In the genomic region with DNA sequence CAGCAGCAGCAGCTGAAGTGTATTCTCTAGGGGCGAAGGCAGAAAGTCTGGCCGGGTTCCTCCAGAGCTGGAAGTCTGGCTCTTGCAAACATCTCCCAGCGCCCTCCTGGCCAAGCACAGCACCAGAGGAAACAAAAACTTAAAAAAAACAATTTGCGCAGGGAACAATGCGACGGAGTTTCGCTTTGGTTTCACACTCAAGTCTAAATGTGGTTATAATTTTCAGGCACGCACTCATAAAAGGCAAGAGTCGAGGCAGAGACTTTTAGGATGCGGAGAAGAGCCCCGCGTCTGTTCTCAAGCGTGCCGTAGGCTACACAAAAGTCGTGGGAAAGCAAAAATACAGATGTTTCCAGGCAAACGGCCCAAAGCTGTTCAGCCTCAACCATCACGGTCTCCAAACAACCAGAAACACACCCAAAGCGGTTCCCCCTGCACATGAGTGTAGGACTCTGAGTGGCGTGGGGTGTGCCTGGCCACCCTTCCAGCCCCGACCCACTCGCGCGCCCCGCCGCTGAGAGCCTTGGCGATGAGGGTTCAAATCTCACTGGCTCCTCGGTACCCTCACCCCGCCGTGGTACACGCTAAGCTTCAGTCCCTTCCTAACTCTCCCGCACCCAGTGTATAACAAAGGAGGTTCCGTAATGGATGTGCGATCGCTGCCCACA, we compare ENCODE assay signal across 8 mouse cellular contexts. TPM values are rescaled to one million over a fixed set of nuclear protein-coding genes. Genes with fewer than 3 reads are reported as not detected.
A peak's percentile ranks its signal among the peaks of the same experiment; 100 is the strongest.
DNase-seq lines count a peak whose midpoint lies in the region; ATAC-seq and TF ChIP-seq lines count a peak whose summit lies in the region.

No protein-coding gene starts in this region.

- no peaks in the 10 kb centered on the region for H3K36me3 ChIP-seq in forebrain, embryonic 15.5 days
- H3K36me3 ChIP-seq in midbrain, embryonic 11.5 days (ENCODE audit: control insufficient read depth, insufficient read depth, low read length) = no peaks in the 10 kb centered on the region
- H3K36me3 ChIP-seq in stomach, postnatal 0 days (ENCODE audit: control insufficient read depth, insufficient read depth, low read length) = no peaks in the 10 kb centered on the region; the same call in 1 of the 2 replicates

- TF ChIP-seq CTCF in stomach, postnatal 0 days (IDR thresholded peaks at IDR 0.05; ENCODE audit: low read depth) = no peak

- no peaks in the 10 kb centered on the region for H3K9me3 ChIP-seq in forebrain, embryonic 15.5 days
- no peaks in the 10 kb centered on the region for H3K9me3 ChIP-seq in midbrain, embryonic 11.5 days (ENCODE audit: control insufficient read depth, low read length)
- H3K9me3 ChIP-seq in stomach, postnatal 0 days (ENCODE audit: control insufficient read depth, low read length) = no peaks in the 10 kb centered on the region

- peak overlapping the region; percentile 71 for H3K9ac ChIP-seq in forebrain, embryonic 15.5 days (replicated peaks)
- peak overlapping the region; percentile 58 for H3K9ac ChIP-seq in midbrain, embryonic 11.5 days (ENCODE audit: low read length)
- peak overlapping the region; percentile 93 for H3K9ac ChIP-seq in stomach, postnatal 0 days (ENCODE audit: low read length)

- no peak overlapping the region; the same call in 1 of the 2 replicates for H3K27ac ChIP-seq in forebrain, embryonic 15.5 days (replicated peaks)
- no peak overlapping the region; the same call in 1 of the 2 replicates for H3K27ac ChIP-seq in midbrain, embryonic 11.5 days (ENCODE audit: low read depth, low read length)
- peak overlapping the region; percentile 96 for H3K27ac ChIP-seq in stomach, postnatal 0 days (replicated peaks)

- intact Hi-C loops in heart, postnatal 25 days (cut with DNase I) = loop anchor here (2.0 to 10.0 kb wide), 2 partner anchors 59 to 243 kb away; partner anchors contain the start of genes Cars2 and Ing1

- peak; percentile 52 for ATAC-seq in forebrain, embryonic 15.5 days (replicated peaks)
- peak; percentile 42; the same call in 1 of the 2 replicates for ATAC-seq in midbrain, embryonic 11.5 days (ENCODE audit: low FRiP score)
- peak; percentile 13; the same call in 1 of the 2 replicates for ATAC-seq in stomach, postnatal 0 days (ENCODE audit: low FRiP score, low TSS enrichment)

- TF ChIP-seq EP300 in stomach, postnatal 0 days (optimal IDR thresholded peaks at IDR 0.05) = no peak

- 3% methylated on average over 34 of the region's 34 CpGs for WGBS in forebrain, embryonic 15.5 days
- WGBS in midbrain, embryonic 11.5 days = 2% methylated on average over 34 of the region's 34 CpGs
- WGBS in stomach, postnatal 0 days = 5% methylated on average over 34 of the region's 34 CpGs

- peak; percentile 45 to 52 for DNase-seq in urinary bladder, adult 18-20 months (ENCODE audit: low spot score in 2 of 2)
- no peak for DNase-seq in urinary bladder, adult 2 months (ENCODE audit: low spot score)
- peak; percentile 66 for DNase-seq in heart, postnatal 25 days (ENCODE audit: low spot score)
- DNase-seq in kidney, postnatal 4 days = peak; percentile 68 to 80
- peak; percentile 96 for DNase-seq in midbrain, embryonic 11.5 days (ENCODE audit: low spot score, missing footprints)
- DNase-seq in stomach, postnatal 0 days (ENCODE audit: low spot score) = peak; percentile 28
- DNase-seq in cerebellum, postnatal 4 days (ENCODE audit: low spot score in 2 of 2) = no peak

- peaks cover 18% of the 10 kb centered on the region; the same call in 1 of the 2 replicates for H3K27me3 ChIP-seq in forebrain, embryonic 15.5 days
- peaks cover 62% of the 10 kb centered on the region for H3K27me3 ChIP-seq in midbrain, embryonic 11.5 days (ENCODE audit: control insufficient read depth, insufficient read depth, low read length)
- H3K27me3 ChIP-seq in stomach, postnatal 0 days (ENCODE audit: control insufficient read depth, insufficient read depth, low read length) = no peaks in the 10 kb centered on the region

- peak overlapping the region; percentile 95 for H3K4me2 ChIP-seq in forebrain, embryonic 15.5 days (replicated peaks)
- peak overlapping the region; percentile 95 for H3K4me2 ChIP-seq in midbrain, embryonic 11.5 days
- H3K4me2 ChIP-seq in stomach, postnatal 0 days (replicated peaks; ENCODE audit: low read depth) = peak overlapping the region; percentile 83

- peak overlapping the region; percentile 67 for H3K4me3 ChIP-seq in forebrain, embryonic 15.5 days
- H3K4me3 ChIP-seq in midbrain, embryonic 11.5 days (ENCODE audit: low read depth, low read length) = peak overlapping the region; percentile 57
- peak overlapping the region; percentile 75 for H3K4me3 ChIP-seq in stomach, postnatal 0 days (ENCODE audit: low read depth, low read length)

- peaks cover 18% of the 10 kb centered on the region for H3K4me1 ChIP-seq in forebrain, embryonic 15.5 days
- H3K4me1 ChIP-seq in midbrain, embryonic 11.5 days (ENCODE audit: control insufficient read depth, insufficient read depth, low read length) = peaks cover 26% of the 10 kb centered on the region
- 0 out of 2 replicates have a peak, but pooled peaks cover 3% of the 10 kb centered on the region for H3K4me1 ChIP-seq in stomach, postnatal 0 days (replicated peaks; ENCODE audit: control insufficient read depth, insufficient read depth)

RNA-seq across cellular contexts. Expression of gene Col4a2, which starts 0.8 kb away (rescaled TPM):
- polyA plus RNA-seq in urinary bladder, adult 2 months (2012; rRNA removed) = 109 and 190 TPM in 2 replicates
- polyA plus RNA-seq in forebrain, embryonic 15.5 days (2015; fragmentation: Nextera tagmentation; extraction: Ambion mirVana) = 28.7 and 32.4 TPM in 2 replicates
- total RNA-seq in heart, postnatal 25 days (2021) = 100 to 1,000 TPM; 292 to 338 TPM
- polyA plus RNA-seq in midbrain, embryonic 11.5 days (2014; fragmentation: Nextera tagmentation; extraction: Ambion mirVana) = 28.5 and 34.1 TPM in 2 replicates
- 43.4 and 47.2 TPM in 2 replicates for polyA plus RNA-seq in stomach, postnatal 0 days (2015; fragmentation: Nextera tagmentation; extraction: Ambion mirVana)

RNA-seq across cellular contexts. Expression of gene Col4a1, which starts 0.8 kb away (rescaled TPM):
- 261 and 385 TPM in 2 replicates for polyA plus RNA-seq in urinary bladder, adult 2 months (2012; rRNA removed)
- 61.4 and 67.6 TPM in 2 replicates for polyA plus RNA-seq in forebrain, embryonic 15.5 days (2015; fragmentation: Nextera tagmentation; extraction: Ambion mirVana)
- 100 to 1,000 TPM; 537 to 622 TPM for total RNA-seq in heart, postnatal 25 days (2021)
- 105 and 115 TPM in 2 replicates for polyA plus RNA-seq in midbrain, embryonic 11.5 days (2014; fragmentation: Nextera tagmentation; extraction: Ambion mirVana)
- 96.3 and 99.0 TPM in 2 replicates for polyA plus RNA-seq in stomach, postnatal 0 days (2015; fragmentation: Nextera tagmentation; extraction: Ambion mirVana)

Comparison
In these comparisons a context has a peak if more than half of its experiments do, and no peak if none do; other contexts are left out.
1. DNase-seq: peak in urinary bladder, adult 18-20 months (2 of 2), heart, postnatal 25 days (single experiment), kidney, postnatal 4 days (2 of 2), midbrain, embryonic 11.5 days (single experiment) and stomach, postnatal 0 days (single experiment); none in urinary bladder, adult 2 months (single experiment) and cerebellum, postnatal 4 days (0 of 2).
2. Peak in every context shown above with its lines, with median percentiles within 50 percentile points of each other: ATAC-seq, H3K4me2 ChIP-seq, H3K4me3 ChIP-seq and H3K9ac ChIP-seq.